Mouse (Mus musculus) natural killer cell, adult 2 months (primary cell): ENCODE data around the gene Baiap3.

Experiments used
- DNase-seq, 2 experiments: peaks; one replicate each; pipeline ENCODE4 v3.0.0; 2022; ENCODE audit warnings: low spot score in 2 of 2

The Baiap3 gene

GRCm38 (mm10) chr17:25210680-25211466, 45.3 kb downstream of the Baiap3 start:
- no peak for DNase-seq

GRCm38 (mm10) chr17:25210006-25210405, 46.2 kb downstream of the Baiap3 start:
- no peak for DNase-seq

- no peak for DNase-seq
These were observed 53.8 kb downstream of the Baiap3 start for GRCm38 (mm10) chr17:25202401-25202800.
